Mouse (Mus musculus) small intestine, adult 2 months (tissue): Measurements from ENCODE around the gene Mindy4.

Source experiments
- CTCF ChIP-seq: fragments of 200-500 bp; IDR thresholded peaks from 2 replicates; pipeline ENCODE4 v1.5.1; 2012; ENCODE audit warnings: low read depth, mild to moderate bottlenecking, control low read depth, inconsistent platforms, low read length, moderate library complexity, mixed read lengths; ENCODE audit not compliant: insufficient replicate concordance, insufficient read length; ENCODE audit errors: extremely low read depth
- POLR2A ChIP-seq: fragments of 200-500 bp; IDR thresholded peaks from 2 replicates; pipeline ENCODE4 v1.6.1; 2012; ENCODE audit warnings: low read depth, mild to moderate bottlenecking, control low read depth, inconsistent platforms, low read length, moderate library complexity

DNA sequence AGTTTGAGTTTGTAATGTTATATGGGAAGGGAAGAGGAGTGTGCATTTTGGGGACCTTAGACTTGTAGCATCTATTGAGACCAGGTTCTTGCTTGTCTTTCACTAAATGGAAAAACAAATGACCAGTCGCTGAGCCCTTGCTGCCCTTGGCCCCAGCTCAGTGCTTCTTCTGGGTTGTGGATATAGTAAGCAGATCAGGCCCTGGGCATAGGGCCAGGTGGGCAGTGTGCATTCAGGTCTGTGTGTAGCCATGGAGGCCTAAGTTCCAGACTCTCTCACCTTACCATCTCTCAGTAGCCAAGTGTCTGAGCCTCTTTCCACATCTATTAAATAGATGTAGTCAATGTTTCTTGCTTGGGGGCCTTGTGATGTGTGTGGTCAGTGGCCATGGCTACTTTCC lies 92.1 kb downstream of the Mindy4 start:
- TF ChIP-seq CTCF, result no peak
- TF ChIP-seq POLR2A, result no peak
